Mouse (Mus musculus): ENCODE results near the gene Fzr1. TPM values are rescaled to one million over a fixed set of nuclear protein-coding genes. Genes with fewer than 3 reads are reported as not detected.

The Fzr1 gene
- 98.8 and 102 TPM in 2 replicates for polyA plus RNA-seq (2015; fragmentation: Nextera tagmentation; extraction: Ambion mirVana)

DNA sequence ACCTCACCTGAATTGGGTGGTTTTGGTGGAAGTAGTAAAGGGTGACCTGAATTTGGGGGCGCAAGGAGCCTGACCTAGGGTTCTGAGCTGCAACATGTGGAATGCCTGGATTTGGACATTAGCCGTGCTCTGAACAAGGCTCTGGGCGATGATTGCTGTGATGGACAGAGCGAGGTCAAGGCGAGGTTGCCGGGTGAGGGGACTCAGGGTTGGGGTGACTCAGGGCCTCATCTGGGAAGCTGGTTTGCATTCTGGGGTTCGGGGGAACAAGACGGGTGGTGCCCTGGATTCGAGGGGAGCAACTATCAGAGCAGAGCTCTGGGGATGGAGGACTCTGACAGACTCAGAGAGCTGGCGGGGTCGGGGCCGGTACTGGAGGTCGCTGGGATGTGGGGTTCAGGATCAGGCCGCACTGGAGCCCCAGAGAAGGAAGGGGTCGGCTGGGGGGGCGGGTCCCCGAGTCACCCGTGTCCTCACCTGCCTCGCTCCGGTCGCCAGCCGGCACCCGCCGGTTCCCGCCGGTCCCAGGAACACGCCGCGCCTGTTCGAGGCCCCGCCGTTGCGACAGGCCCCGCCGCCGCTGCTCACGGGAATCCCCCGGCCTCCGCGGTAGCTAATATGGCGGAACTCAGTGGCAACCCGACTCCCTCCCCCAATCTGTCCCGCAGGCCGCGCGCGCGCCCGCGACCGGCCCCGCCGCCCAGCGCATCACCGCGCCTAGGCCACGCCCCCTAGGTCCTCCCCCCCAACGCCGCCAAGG lies at the start of gene Fzr1:
Gene Fzr1, minus strand, starts transcription at position 724 of the 760 bp plus-strand sequence.
- peak within 1 kb of the TSS; percentile 88 for H3K9ac ChIP-seq
- WGBS: 0% methylated on average over 50 of the region's 59 CpGs
- peak within 1 kb of the TSS; percentile 80 for H3K27ac ChIP-seq (replicated peaks)
- no peaks in the 10 kb centered on the region for H3K27me3 ChIP-seq
- peaks cover 34% of the 10 kb centered on the region for H3K4me1 ChIP-seq
- ATAC-seq (ENCODE audit: insufficient number of reproducible peaks, low FRiP score, low TSS enrichment, low read depth): no peak
- peak within 1 kb of the TSS; percentile 74 for H3K4me3 ChIP-seq (replicated peaks)
- H3K9me3 ChIP-seq (replicated peaks): no peaks in the 10 kb centered on the region
- H3K36me3 ChIP-seq: peaks cover 24% of the 10 kb centered on the region
- peak within 1 kb of the TSS; percentile 77 for H3K4me2 ChIP-seq (replicated peaks)

DNA sequence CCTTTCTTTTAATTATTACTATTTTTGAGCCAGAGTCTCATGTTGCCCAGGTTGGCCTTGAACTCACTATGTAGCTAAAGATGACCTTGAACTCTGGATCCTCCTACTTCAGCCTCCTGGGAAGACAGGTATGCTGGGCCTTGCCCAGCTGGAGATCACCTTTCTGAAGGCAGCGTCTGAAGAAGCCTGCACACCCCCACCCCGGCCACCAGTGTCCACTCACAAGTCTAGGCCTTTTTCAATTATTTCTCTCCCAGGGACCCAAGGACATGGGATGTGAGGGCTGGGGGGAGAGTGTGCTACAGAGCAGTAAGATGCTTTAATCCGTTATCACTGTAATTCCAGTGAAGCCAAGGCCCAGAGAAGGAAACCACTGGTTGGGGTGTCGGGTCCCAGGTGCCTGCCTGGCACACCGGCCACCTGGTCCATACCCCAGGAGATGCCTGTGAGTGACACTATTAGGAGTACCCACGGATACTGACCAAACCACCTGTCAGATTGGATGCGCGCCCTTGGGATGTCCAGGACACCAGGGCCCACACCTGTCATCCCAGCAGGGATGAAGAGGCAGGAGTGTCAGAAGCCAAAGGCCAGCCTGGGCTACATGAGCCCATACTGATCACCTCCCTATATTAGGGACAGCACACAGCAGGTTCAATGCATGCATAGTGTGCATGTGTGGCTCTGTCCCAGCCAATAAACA lies 49.6 kb upstream of the Fzr1 start:
- Histone ChIP-seq H3K9me3 (replicated peaks) (no peaks in the 10 kb centered on the region), H3K4me2 (replicated peaks) (no peak overlapping the region), H3K27me3 (no peaks in the 10 kb centered on the region), H3K4me3 (replicated peaks) (no peak overlapping the region), H3K9ac (no peak overlapping the region), H3K36me3 (no peaks in the 10 kb centered on the region), H3K27ac (replicated peaks) (peak overlapping the region; percentile 72; the same call in 1 of the 2 replicates), H3K4me1 (peaks cover 61% of the 10 kb centered on the region)
- 77% methylated on average over 8 of the region's 8 CpGs for WGBS
- no peak for ATAC-seq (ENCODE audit: insufficient number of reproducible peaks, low FRiP score, low TSS enrichment, low read depth)

- Histone ChIP-seq H3K27ac (replicated peaks) (peak overlapping the region; percentile 72), H3K27me3 (no peaks in the 10 kb centered on the region), H3K9me3 (replicated peaks) (no peaks in the 10 kb centered on the region), H3K4me3 (replicated peaks) (peak overlapping the region; percentile 75), H3K4me1 (peaks cover 61% of the 10 kb centered on the region), H3K9ac (peak overlapping the region; percentile 22; the same call in 1 of the 2 replicates), H3K36me3 (no peaks in the 10 kb centered on the region), H3K4me2 (replicated peaks) (peak overlapping the region; percentile 75)
- no peak for ATAC-seq (ENCODE audit: insufficient number of reproducible peaks, low FRiP score, low TSS enrichment, low read depth)
- 17% methylated on average over 3 of the region's 3 CpGs for WGBS
These were observed 49.0 kb upstream of the Fzr1 start for GRCm38 (mm10) chr10:81427327-81427726.

GRCm38 (mm10) chr10:81426897-81427296 lies 48.6 kb upstream of the Fzr1 start:
- H3K4me2 ChIP-seq (replicated peaks): peak overlapping the region; percentile 75
- no peaks in the 10 kb centered on the region for H3K36me3 ChIP-seq
- peak overlapping the region; percentile 86 for H3K27ac ChIP-seq (replicated peaks)
- no peaks in the 10 kb centered on the region for H3K27me3 ChIP-seq
- peak overlapping the region; percentile 80 for H3K9ac ChIP-seq
- H3K4me3 ChIP-seq (replicated peaks): peak overlapping the region; percentile 75
- ATAC-seq (ENCODE audit: insufficient number of reproducible peaks, low FRiP score, low TSS enrichment, low read depth): no peak
- WGBS: 2% methylated on average over 29 of the region's 38 CpGs
- no peaks in the 10 kb centered on the region for H3K9me3 ChIP-seq (replicated peaks)
- peaks cover 63% of the 10 kb centered on the region for H3K4me1 ChIP-seq

DNA sequence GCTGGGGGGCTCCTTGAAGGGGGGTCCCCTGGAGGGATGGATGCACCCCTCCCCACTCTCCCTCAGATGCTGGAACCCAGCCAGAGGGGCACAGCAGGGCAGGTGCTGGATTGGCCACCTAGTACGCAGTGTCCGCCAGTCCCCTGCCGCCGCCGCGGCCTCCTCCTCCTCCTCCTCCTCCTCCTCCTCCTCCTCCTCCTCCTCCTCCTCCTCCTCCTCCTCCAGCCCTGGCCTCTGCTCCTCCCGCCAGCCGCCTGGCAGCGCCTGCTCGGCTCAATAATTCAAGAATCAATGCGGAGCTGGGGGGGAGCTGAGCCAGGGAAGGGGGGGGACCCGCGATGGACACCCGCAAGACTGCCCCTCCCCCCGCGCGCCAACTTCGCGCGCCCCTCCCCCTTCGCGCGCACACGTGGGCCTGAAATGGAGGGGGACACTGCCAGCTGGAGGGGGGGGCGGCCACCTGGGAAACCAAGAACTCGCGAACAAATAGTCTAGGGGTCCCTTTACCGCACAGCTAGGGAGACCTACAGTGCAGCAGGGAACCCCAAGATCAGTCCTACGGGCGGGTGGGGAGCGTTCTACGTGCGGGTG lies 47.9 kb upstream of the Fzr1 start:
- Histone ChIP-seq H3K36me3 (no peaks in the 10 kb centered on the region), H3K27me3 (no peaks in the 10 kb centered on the region), H3K4me1 (peaks cover 59% of the 10 kb centered on the region), H3K27ac (replicated peaks) (peak overlapping the region; percentile 86), H3K9me3 (replicated peaks) (no peaks in the 10 kb centered on the region), H3K4me3 (replicated peaks) (peak overlapping the region; percentile 75), H3K4me2 (replicated peaks) (peak overlapping the region; percentile 75), H3K9ac (peak overlapping the region; percentile 80)
- ATAC-seq (ENCODE audit: insufficient number of reproducible peaks, low FRiP score, low TSS enrichment, low read depth): no peak
- WGBS: under 1% methylated on average over 12 of the region's 33 CpGs

- Histone ChIP-seq H3K27ac (replicated peaks) (peak overlapping the region; percentile 82), H3K36me3 (peaks cover 4% of the 10 kb centered on the region; the same call in 1 of the 2 replicates), H3K9me3 (replicated peaks) (no peaks in the 10 kb centered on the region), H3K4me1 (peaks cover 61% of the 10 kb centered on the region), H3K27me3 (no peaks in the 10 kb centered on the region), H3K4me3 (replicated peaks) (peak overlapping the region; percentile 75), H3K4me2 (replicated peaks) (peak overlapping the region; percentile 75), H3K9ac (peak overlapping the region; percentile 16; the same call in 1 of the 2 replicates)
- ATAC-seq (ENCODE audit: insufficient number of reproducible peaks, low FRiP score, low TSS enrichment, low read depth): no peak
- 34% methylated on average over 10 of the region's 10 CpGs for WGBS
These were observed 47.0 kb upstream of the Fzr1 start for GRCm38 (mm10) chr10:81425236-81425850.

DNA sequence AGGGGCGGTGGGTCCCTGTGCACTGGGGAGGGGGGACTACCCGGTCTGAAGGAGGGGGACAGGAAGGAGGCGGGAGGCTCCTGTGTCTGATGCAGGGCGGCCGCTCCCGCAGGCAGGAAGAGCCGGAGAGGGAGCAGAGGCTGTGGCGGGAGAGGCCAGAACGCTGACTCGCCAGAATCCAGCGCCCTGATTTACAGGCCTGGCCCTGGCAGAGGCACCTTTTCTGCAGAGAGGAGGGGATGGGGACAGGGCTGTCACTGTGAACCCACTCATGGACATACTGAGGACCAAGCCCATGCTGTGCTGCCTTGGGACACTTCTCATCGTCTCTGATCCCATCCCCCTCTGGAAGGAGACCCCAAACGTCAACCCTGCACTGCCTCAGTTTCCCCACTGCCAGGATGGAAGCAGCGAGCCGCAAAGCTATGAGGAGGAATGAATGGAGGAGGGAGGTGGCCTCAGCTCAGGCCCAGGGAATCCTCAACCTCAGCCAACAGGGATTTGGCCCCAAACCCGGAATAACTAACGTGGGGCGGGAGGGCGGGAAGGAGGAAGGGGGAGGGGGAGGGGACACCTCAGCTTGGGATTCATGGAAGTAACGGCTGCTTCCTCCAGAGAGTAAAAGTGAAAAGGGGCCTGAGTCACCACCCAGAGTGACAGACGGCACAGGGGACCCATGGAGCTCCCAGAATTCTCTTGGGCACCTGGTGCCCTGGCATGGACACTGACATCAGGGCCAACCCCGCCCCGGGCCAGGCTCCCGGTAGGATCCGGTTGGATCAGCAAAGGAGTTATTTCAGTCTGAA lies 46.1 kb upstream of the Fzr1 start:
- Histone ChIP-seq H3K9ac (peak overlapping the region; percentile 26; the same call in 1 of the 2 replicates), H3K27ac (replicated peaks) (peak overlapping the region; percentile 82), H3K4me1 (peaks cover 65% of the 10 kb centered on the region), H3K9me3 (replicated peaks) (no peaks in the 10 kb centered on the region), H3K4me3 (replicated peaks) (peak overlapping the region; percentile 75), H3K27me3 (no peaks in the 10 kb centered on the region), H3K4me2 (replicated peaks) (peak overlapping the region; percentile 75), H3K36me3 (peaks cover 13% of the 10 kb centered on the region)
- 7% methylated on average over 25 of the region's 25 CpGs for WGBS
- ATAC-seq (ENCODE audit: insufficient number of reproducible peaks, low FRiP score, low TSS enrichment, low read depth): no peak

- H3K4me1 ChIP-seq: peaks cover 67% of the 10 kb centered on the region
- H3K4me3 ChIP-seq (replicated peaks): peak overlapping the region; percentile 75
- H3K9ac ChIP-seq: no peak overlapping the region
- ATAC-seq (ENCODE audit: insufficient number of reproducible peaks, low FRiP score, low TSS enrichment, low read depth): no peak
- WGBS: 69% methylated on average over 4 of the region's 4 CpGs
- no peaks in the 10 kb centered on the region for H3K9me3 ChIP-seq (replicated peaks)
- peaks cover 16% of the 10 kb centered on the region for H3K36me3 ChIP-seq
- H3K27me3 ChIP-seq: no peaks in the 10 kb centered on the region
- peak overlapping the region; percentile 82; the same call in 1 of the 2 replicates for H3K27ac ChIP-seq (replicated peaks)
- peak overlapping the region; percentile 75 for H3K4me2 ChIP-seq (replicated peaks)
These were observed 45.3 kb upstream of the Fzr1 start for GRCm38 (mm10) chr10:81423476-81424245.

DNA sequence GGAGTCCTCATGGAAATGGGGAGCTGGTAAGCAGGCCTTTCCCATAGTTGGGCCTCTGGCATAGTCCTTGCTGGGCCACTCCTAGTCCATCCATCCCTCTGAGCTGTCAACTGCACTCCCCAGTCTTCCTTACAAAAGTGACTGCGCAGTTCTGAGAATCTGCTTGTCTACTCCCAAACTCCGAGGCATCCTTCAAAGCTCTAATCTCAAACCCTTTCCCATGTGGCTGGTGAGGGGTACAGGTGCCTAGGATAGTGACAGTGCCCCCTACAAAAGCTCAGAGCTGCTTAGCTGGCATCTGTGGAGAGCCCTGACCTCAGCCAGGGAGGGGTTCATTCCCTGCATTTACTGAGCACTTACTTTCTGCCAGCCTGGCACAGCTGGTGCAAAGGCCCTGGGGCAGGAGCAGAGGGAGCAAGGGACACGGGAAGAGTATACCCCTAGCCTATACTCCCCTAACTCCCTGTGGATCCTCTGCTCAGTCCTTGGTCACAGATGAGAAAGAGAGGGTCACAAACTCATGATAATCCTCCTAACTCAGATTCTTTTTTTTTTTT lies 44.4 kb upstream of the Fzr1 start:
- no peak overlapping the region for H3K27ac ChIP-seq (replicated peaks)
- no peak for ATAC-seq (ENCODE audit: insufficient number of reproducible peaks, low FRiP score, low TSS enrichment, low read depth)
- peaks cover 76% of the 10 kb centered on the region for H3K4me1 ChIP-seq
- peaks cover 18% of the 10 kb centered on the region for H3K36me3 ChIP-seq
- no peak overlapping the region for H3K4me2 ChIP-seq (replicated peaks)
- 78% methylated on average over 3 of the region's 3 CpGs for WGBS
- H3K9ac ChIP-seq: no peak overlapping the region
- no peaks in the 10 kb centered on the region for H3K27me3 ChIP-seq
- H3K4me3 ChIP-seq (replicated peaks): no peak overlapping the region
- no peaks in the 10 kb centered on the region for H3K9me3 ChIP-seq (replicated peaks)
